In genomic region chr16:95766181-95766580, GRCm38 (mm10) we compare ENCODE assay signal across 23 mouse cellular contexts.
"Had no signal": no experiment of that assay in that cellular context is flagged by ENCODE, and none has a peak within 500 bp of the region (broad histone marks: within the 10 kb centered on the region; RNA-seq: fewer than 3 reads in every experiment).

No protein-coding gene starts in this region.

- H3K9me3 ChIP-seq: limb, embryonic 12.5 days; limb, embryonic 15.5 days; megakaryocyte, embryonic 14.5 days; midbrain, embryonic 10.5 days; neural tube, embryonic 12.5 days; neural tube, embryonic 15.5 days had no signal

- H3K4me2 ChIP-seq: limb, embryonic 12.5 days; limb, embryonic 15.5 days; liver, embryonic 11.5 days; lung, embryonic 14.5 days; neural tube, embryonic 12.5 days; neural tube, embryonic 15.5 days had no signal

- H3K36me3 ChIP-seq: limb, embryonic 12.5 days; limb, embryonic 15.5 days; midbrain, embryonic 10.5 days; neural tube, embryonic 12.5 days; neural tube, embryonic 15.5 days had no signal

- DNase-seq: kidney, adult 9 months; kidney, postnatal 14 days; kidney, postnatal 4 days; layer of hippocampus, adult 9-11 months; liver, postnatal 0 days; lung, embryonic 14.5 days; lung, postnatal 10 days; lung, postnatal 36 days; midbrain, embryonic 14.5 days; right cerebral cortex, adult 18-20 months; right cerebral cortex, postnatal 14 days; right cerebral cortex, postnatal 4 days; thymus, adult 2 months; thymus, postnatal 14 days had no signal

- ATAC-seq: liver, postnatal 0 days had no signal

- H3K9ac ChIP-seq: limb, embryonic 12.5 days; limb, embryonic 15.5 days; liver, embryonic 14.5 days; liver, postnatal 0 days; lung, embryonic 14.5 days; neural tube, embryonic 12.5 days; neural tube, embryonic 15.5 days had no signal

- H3K27me3 ChIP-seq: limb, embryonic 12.5 days; limb, embryonic 15.5 days; neural tube, embryonic 12.5 days; neural tube, embryonic 15.5 days had no signal

- H3K4me3 ChIP-seq: layer of hippocampus, adult 2 months; limb, embryonic 12.5 days; limb, embryonic 15.5 days; megakaryocyte, embryonic 14.5 days; midbrain, embryonic 10.5 days; neural tube, embryonic 12.5 days; neural tube, embryonic 15.5 days had no signal

- H3K4me1 ChIP-seq: neural tube, embryonic 12.5 days had no signal

- H3K27ac ChIP-seq: layer of hippocampus, adult 2 months; limb, embryonic 12.5 days; limb, embryonic 15.5 days; liver, embryonic 14.5 days; midbrain, embryonic 10.5 days; neural tube, embryonic 12.5 days; neural tube, embryonic 15.5 days had no signal
